8 mouse cellular contexts compared by ENCODE assay signal in the genomic region with DNA sequence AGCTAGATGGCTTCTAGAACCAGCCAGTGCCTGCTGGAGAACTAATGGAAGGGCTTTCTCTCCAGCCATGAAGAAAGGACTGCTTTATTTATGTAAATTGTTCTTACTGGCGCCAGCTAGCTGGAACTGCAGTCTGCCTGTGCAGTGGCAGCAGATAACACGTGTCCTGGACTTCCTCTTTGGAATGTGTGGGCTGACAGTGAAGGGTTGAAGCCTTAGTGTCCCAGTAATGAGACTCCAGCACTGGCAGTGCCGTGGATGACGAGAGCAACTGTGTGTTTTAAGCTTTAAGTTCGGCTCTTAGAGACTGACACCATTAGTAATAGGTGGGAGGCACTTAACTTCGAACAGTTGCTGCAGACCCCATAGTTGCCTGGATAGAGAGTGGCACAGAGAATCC. TPM values are rescaled to one million over a fixed set of nuclear protein-coding genes. Genes with fewer than 3 reads are reported as not detected.
A peak's percentile ranks its signal among the peaks of the same experiment; 100 is the strongest.
DNase-seq lines count a peak whose midpoint lies in the region; ATAC-seq lines count a peak whose summit lies in the region.

No protein-coding gene starts in this region.

- H3K9ac ChIP-seq in embryonic facial prominence, embryonic 12.5 days, result no peak overlapping the region
- peak overlapping the region; percentile 56; the same call in 1 of the 2 replicates for H3K9ac ChIP-seq in heart, embryonic 11.5 days (ENCODE audit: low read depth, low read length)
- peak overlapping the region; percentile 38; the same call in 1 of the 2 replicates for H3K9ac ChIP-seq in neural tube, embryonic 13.5 days

- ATAC-seq in embryonic facial prominence, embryonic 12.5 days (ENCODE audit: insufficient number of reproducible peaks, insufficient read depth, low FRiP score, low TSS enrichment), result peak; percentile 80
- peak; percentile 83 for ATAC-seq in heart, embryonic 11.5 days (replicated peaks; ENCODE audit: insufficient number of reproducible peaks, low FRiP score, low TSS enrichment)
- ATAC-seq in neural tube, embryonic 13.5 days (ENCODE audit: low read depth), result peak; percentile 63

- peaks cover 18% of the 10 kb centered on the region for H3K36me3 ChIP-seq in embryonic facial prominence, embryonic 12.5 days
- no peaks in the 10 kb centered on the region; the same call in 1 of the 2 replicates for H3K36me3 ChIP-seq in heart, embryonic 11.5 days (ENCODE audit: control insufficient read depth, insufficient read depth, low read length)
- no peaks in the 10 kb centered on the region; the same call in 1 of the 2 replicates for H3K36me3 ChIP-seq in neural tube, embryonic 13.5 days

- H3K4me3 ChIP-seq in embryonic facial prominence, embryonic 12.5 days, result no peak overlapping the region
- peak overlapping the region; percentile 16; the same call in 1 of the 2 replicates for H3K4me3 ChIP-seq in heart, embryonic 11.5 days (ENCODE audit: low read depth, low read length)
- no peak overlapping the region for H3K4me3 ChIP-seq in neural tube, embryonic 13.5 days

- peak overlapping the region; percentile 19; the same call in 1 of the 2 replicates for H3K4me2 ChIP-seq in embryonic facial prominence, embryonic 12.5 days (replicated peaks)
- peak overlapping the region; percentile 53 for H3K4me2 ChIP-seq in heart, embryonic 11.5 days
- H3K4me2 ChIP-seq in neural tube, embryonic 13.5 days, result peak overlapping the region; percentile 35

- DNase-seq in B cell, adult 2 months, result peak; percentile 22 to 36
- DNase-seq in adrenal gland, adult 8-10 months, result peak; percentile 39
- DNase-seq in kidney, adult 9 months, result peak; percentile 68
- DNase-seq in lung, adult 18-20 months, result peak; percentile 71 to 80
- DNase-seq in spleen, postnatal 14 days (ENCODE audit: low spot score in 2 of 2), result no peak

- peak overlapping the region; percentile 82 for H3K27ac ChIP-seq in embryonic facial prominence, embryonic 12.5 days
- H3K27ac ChIP-seq in heart, embryonic 11.5 days (ENCODE audit: low read depth, low read length), result peak overlapping the region; percentile 93
- peak overlapping the region; percentile 90 for H3K27ac ChIP-seq in neural tube, embryonic 13.5 days (replicated peaks)

- H3K9me3 ChIP-seq in embryonic facial prominence, embryonic 12.5 days, result no peaks in the 10 kb centered on the region
- H3K9me3 ChIP-seq in heart, embryonic 11.5 days (replicated peaks; ENCODE audit: control insufficient read depth, low read length), result no peaks in the 10 kb centered on the region
- H3K9me3 ChIP-seq in neural tube, embryonic 13.5 days, result no peaks in the 10 kb centered on the region

- WGBS in embryonic facial prominence, embryonic 12.5 days, result 9% methylated on average over 6 of the region's 6 CpGs
- 5% methylated on average over 6 of the region's 6 CpGs for WGBS in heart, embryonic 11.5 days (ENCODE audit: insufficient replicate concordance)
- 10% methylated on average over 6 of the region's 6 CpGs for WGBS in neural tube, embryonic 13.5 days

- H3K4me1 ChIP-seq in embryonic facial prominence, embryonic 12.5 days, result peaks cover 26% of the 10 kb centered on the region
- peaks cover 18% of the 10 kb centered on the region for H3K4me1 ChIP-seq in heart, embryonic 11.5 days (ENCODE audit: control insufficient read depth, insufficient read depth, low read length)
- peaks cover 54% of the 10 kb centered on the region for H3K4me1 ChIP-seq in neural tube, embryonic 13.5 days (replicated peaks)

- H3K27me3 ChIP-seq in embryonic facial prominence, embryonic 12.5 days, result no peaks in the 10 kb centered on the region
- H3K27me3 ChIP-seq in heart, embryonic 11.5 days (ENCODE audit: control insufficient read depth, insufficient read depth, low read length), result no peaks in the 10 kb centered on the region
- H3K27me3 ChIP-seq in neural tube, embryonic 13.5 days, result no peaks in the 10 kb centered on the region

RNA-seq across cellular contexts. Expression of a gene that starts 37.2 kb away (rescaled TPM):
- total RNA-seq in adrenal gland, adult 8-10 months (2022), result 100 to 1,000 TPM in 2 of 4 experiments, 10 to 100 TPM in 2; 79.2 to 127 (median 99.1) TPM
- polyA plus RNA-seq in embryonic facial prominence, embryonic 12.5 days (2016; fragmentation: Nextera tagmentation; extraction: Ambion mirVana), result 54.8 and 55.1 TPM in 2 replicates
- 43.1 and 49.7 TPM in 2 replicates for polyA plus RNA-seq in heart, embryonic 11.5 days (2014; fragmentation: Nextera tagmentation; extraction: Ambion mirVana)
- polyA plus RNA-seq in neural tube, embryonic 13.5 days (2015; fragmentation: Nextera tagmentation; extraction: Ambion mirVana), result 37.8 and 55.4 TPM in 2 replicates

Comparison
In these comparisons a context has a peak if more than half of its experiments do, and no peak if none do; other contexts are left out.
1. DNase-seq: peak in B cell, adult 2 months (2 of 2), adrenal gland, adult 8-10 months (single experiment), kidney, adult 9 months (single experiment) and lung, adult 18-20 months (2 of 2); none in spleen, postnatal 14 days (0 of 2).
2. Peak in every context shown above with its lines, with median percentiles within 50 percentile points of each other: ATAC-seq, H3K27ac ChIP-seq and H3K4me2 ChIP-seq.